Mouse (Mus musculus) gastrocnemius, adult 8-10 months (tissue): ENCODE data around the gene Slc7a10. TPM values are rescaled to one million over a fixed set of nuclear protein-coding genes. Genes with fewer than 3 reads are reported as not detected.
A peak's percentile ranks its signal among the peaks of the same experiment; 100 is the strongest.

ENCODE experiments used
- DNase-seq, 2 experiments: peaks; one replicate each; pipeline ENCODE4 v3.0.0; 2022; ENCODE audit warnings: low spot score in 2 of 2
- total RNA-seq, 4 experiments: library from RNA; stranded (reverse); gene quantifications; 2 replicates each; pipeline ENCODE4 v1.2.4; 2022

The Slc7a10 gene
- total RNA-seq, 4 experiments from 2014 or later = 0.82 to 3.1 (median 1.9) TPM

DNA sequence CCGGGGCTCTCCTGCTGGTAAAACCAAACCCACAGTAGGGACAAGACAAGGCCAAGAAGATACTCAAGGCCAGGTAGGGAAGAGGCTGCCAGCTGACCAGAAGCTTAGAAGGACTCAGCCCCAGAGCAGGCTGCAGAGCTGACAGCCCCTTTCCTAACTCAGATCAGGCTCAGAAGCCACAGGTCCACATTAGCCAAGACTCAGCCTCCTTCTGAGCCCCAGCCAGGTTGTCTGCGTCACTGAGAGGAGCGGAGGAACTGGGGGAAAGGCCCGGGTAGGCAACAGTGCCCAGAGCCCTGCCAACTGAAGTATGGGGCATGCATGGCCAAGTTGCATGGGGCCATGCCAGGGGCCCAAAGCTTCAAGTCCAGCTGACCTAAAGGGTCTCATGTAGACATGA lies 13.7 kb upstream of the Slc7a10 start:
- DNase-seq = no peak

DNA sequence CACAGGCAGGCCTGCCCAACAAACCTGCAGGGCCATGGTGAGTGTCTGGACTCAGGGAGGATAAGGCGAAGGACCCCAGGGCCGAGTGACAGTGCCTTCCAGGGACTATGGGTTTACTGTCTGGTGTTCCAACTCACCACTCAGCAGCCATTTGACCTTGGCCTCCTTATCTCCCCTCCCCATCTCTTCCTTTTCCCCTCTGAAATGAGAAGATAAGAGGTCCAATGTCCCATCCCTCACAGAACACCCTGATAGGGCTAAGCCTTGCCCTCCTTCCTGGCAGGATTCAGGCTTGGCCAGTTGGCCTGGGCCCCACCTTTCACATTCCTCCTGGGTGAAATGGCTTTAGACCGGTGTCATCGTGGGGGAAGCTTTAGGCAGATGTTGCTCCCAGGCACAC lies 10.7 kb upstream of the Slc7a10 start:
- DNase-seq = no peak

DNA sequence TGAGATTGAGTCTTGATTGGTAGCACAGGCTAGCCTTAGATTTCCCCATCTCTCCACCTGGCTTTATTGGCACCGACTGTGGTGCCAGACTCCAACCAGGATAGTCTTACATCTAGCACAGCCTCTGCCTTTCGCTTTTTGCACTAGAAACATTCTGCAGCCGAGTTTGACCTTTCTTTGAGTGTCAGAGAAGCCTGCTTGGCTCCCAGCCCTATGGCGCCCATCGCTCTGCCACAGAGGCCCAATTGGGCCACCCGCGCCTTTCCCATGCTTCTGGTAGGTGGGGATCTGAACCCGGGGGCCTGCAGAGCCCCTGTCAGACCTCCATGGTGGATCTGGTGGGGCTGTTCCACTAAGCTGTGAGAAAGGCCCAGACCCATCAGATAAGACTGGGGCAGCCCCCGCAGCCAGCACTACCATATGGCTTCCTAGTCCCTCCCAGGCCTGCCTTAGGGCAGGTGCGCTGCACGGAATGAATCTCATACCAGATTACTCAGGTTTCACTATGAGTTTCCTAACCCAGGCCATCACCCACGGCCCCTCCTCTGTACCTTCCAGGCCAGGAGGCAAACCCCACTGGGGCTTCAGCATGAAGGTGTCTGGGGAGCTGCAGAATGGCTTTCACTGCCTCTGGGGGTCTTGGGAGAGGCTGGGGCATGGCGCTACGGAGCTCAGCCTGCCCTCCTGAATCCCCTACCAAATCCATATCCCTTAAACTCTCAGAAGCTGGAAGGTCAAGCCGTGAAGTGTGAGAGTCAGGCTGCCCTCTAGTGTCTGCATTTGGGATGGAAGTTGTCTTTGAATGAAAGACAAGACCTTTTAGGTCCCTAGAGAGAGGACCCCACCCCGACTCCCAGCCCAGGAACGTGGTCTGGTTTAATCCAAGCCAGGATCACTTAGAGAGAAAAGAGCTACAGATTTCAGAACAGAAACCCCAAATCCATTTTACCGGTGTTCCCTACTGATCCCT lies 9.5 kb upstream of the Slc7a10 start:
- DNase-seq = no peak

DNA sequence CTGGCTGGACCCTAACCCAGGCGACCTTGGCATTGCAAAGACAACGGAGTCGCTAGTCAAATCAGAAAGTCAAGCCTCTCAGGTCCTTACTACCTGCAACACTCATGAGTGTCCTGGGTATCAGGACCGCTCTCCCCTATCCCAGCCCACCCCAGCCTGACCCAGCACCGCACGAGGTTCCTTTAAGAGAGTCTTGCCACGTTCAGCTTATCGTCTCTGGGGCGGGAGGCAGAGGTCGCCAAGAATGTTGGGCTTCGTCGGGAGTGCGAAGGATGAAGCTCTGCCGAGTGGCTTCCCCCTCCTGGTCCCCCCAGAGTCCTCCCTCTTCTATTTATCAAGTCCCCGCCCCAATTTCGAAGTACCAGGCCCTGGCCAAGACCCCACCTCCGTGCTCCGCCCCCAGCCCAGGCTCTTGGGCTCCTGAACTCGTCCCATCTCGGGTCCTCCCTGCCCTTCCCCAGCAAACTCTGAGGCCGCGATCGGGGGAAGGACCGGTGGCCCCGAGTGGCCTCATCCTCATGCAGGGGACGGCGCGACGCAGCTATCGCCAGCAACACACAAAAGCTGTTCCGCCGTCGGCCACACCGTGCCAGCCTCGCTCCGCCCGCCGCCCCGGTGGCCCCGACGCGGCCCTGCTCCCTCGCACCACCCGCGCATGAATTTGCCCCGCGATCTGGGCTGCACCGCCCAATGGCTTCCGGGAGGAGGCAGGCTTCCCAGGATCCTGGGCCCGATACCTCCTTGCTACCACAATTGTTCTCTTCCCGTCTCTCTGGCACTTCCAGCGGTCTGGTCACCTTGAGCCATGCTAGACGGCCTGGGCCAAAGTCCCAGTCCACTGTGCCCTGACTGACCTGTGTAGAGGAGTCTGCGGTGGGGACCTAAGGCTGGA lies 1.1 kb upstream of the Slc7a10 start:
- no peak for DNase-seq

DNA sequence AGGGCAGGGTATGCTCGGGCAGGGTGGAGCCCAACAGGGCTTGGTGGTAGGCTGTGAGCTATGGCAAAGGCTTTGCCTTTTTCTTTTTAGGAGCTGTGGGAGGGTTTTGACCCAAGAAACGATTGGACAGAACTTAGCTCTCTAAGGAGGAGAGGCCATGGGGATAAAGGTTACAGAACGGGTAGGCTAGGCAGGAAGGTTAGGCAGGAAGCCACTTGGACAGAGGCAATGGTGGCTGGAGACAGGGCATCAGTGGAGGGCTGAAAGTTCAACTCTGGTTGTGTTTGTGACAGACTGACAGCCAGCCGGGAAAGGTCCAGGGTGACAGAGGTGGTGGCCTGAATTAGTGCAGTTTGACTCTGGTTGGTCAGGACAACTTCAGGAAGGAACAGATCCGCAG lies 3.5 kb downstream of the Slc7a10 start:
- no peak for DNase-seq

GRCm38 (mm10) chr7:35191276-35191675 lies 5.1 kb downstream of the Slc7a10 start:
- no peak for DNase-seq

- DNase-seq = no peak
Observed at GRCm38 (mm10) chr7:35197022-35197421, 10.8 kb downstream of the Slc7a10 start.

GRCm38 (mm10) chr7:35198981-35199754 lies 13.0 kb downstream of the Slc7a10 start:
- no peak for DNase-seq

DNA sequence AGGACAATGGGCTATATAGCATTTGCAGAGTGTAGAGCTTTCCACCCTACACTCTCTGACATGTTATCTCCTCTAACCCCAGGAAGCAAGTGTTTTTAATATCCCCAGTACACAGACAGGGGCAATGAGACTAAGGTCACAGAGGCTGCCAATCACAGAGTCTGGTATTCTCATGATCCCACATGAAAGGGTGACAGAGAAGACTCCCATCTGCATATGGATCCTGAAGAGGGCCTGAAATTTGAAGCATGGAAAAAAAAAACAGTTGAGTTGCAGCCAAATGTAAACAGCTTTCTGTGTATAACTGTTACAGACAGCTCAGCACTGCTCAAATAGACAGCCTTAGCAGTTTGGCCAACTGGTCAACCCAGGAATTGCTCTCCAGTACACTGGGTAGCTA lies 13.6 kb downstream of the Slc7a10 start:
- DNase-seq = no peak

DNA sequence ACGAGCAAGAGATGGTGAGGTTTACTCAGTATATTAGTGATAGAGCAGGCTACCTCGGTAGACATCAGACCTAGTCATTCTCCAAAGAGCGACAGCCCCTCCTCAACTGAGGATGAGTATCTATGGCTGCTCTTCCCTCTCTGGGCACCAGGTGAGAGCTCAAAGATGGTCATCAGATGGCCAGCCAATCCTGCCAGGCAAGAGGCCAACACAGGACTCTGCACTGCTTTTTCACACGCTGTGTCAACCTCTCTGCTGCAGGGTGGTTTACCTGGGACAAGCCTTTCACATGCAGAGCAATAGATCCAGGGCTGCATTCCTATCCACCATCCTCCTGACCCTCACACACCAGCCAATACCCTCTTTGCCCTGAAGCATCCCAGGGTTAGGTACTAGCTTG lies 25.6 kb downstream of the Slc7a10 start:
- DNase-seq = no peak

DNA sequence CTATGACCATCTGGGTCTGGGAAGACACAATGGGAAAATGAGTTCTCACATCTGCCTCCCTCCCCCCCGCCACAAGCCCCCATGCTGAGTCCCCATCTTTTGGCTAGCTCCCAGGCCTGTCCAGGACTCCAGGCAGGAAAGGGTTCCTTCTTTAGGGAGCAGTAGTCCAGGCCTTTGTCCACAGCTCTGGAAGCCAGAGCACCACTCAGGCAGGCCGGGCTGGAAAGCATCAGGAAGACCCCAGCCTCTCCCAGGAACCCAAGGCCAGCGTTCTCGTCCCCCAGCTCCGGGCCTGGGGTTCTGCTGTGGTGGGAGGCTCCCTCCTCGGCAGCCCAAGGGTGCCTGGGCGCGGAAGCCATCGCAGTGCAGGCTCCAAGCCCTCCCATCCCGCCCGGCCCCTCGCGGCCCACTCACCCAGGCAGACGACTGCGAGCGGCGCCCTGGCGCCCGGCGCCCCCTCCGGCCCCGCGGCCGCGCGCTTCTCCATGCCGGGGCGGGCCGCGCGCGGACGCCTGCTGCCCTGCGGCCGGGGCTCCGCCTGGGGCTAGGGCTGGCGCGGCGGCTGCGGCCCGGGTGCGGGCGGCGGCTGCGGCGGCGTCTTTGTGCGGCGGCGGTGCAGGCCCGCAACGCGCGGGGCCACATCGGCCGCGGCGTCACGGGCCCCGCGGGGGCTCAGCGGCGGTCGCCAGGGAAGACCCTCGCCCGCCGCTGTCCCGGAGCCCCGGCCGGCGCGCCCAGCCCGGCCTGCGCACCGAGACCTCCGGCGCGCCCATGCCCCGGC lies 28.4 kb downstream of the Slc7a10 start:
- DNase-seq = no peak

DNA sequence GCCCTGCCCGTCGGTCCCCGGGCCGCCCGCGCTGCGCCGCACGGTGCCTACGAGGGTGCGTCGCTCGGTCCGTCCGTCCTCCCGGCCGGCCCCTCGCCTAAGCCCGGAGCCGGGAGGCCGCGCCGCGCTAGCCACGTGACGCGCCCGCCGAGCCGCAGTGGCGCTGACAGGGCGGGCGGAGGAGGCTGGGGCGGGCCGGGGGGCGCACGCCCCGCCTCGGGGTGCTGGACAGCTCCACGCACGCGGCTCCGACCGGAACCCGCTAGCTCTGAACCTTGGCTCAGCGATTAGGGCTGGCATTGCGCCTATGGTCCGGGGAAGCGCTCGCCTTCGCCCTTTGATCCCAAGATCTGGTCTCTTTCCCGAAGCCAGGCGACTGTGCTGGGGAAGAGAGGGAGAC lies 29.0 kb downstream of the Slc7a10 start, which contains the start of gene Lrp3:
TSS of gene Lrp3 (minus strand) at position 274 of the 400 bp plus-strand sequence.
- DNase-seq = peak; percentile 19 to 59

GRCm38 (mm10) chr7:35215731-35216130 lies 29.5 kb downstream of the Slc7a10 start:
- no peak for DNase-seq

DNA sequence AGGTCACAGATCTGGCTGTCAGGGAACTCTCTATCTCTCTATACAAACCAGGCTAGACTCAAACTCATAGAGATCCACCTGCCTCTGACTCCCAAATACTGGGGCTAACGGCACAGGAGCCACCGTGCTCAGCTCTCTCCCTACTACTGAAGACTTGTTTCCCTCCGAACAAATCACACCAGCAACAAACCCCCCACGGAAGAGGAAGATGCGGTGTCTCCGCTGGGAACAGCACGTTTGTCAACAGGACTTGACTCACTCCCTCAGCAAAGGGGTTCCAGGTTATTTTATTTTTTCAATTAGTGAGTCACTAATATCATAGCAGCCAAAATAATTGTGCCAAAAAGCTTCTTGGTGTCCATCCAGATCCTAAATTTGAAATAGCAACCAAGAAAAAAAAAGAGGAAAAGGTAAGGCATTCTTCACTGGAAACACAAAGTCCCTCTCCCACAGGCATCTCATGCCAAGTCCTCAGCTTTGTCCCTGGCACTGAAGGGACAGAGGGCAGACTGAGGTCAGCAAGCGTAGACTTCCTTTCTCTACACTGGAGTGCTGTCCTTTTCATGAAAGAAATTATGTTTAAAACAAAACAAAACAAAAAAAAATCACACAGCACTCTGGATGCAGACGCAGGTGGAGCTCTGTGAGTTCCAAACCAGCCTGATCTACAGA lies 34.6 kb downstream of the Slc7a10 start:
- no peak for DNase-seq

GRCm38 (mm10) chr7:35230333-35230732 lies 44.1 kb downstream of the Slc7a10 start:
- no peak for DNase-seq

- no peak for DNase-seq
Observed at GRCm38 (mm10) chr7:35232796-35233455, 46.7 kb downstream of the Slc7a10 start.

DNA sequence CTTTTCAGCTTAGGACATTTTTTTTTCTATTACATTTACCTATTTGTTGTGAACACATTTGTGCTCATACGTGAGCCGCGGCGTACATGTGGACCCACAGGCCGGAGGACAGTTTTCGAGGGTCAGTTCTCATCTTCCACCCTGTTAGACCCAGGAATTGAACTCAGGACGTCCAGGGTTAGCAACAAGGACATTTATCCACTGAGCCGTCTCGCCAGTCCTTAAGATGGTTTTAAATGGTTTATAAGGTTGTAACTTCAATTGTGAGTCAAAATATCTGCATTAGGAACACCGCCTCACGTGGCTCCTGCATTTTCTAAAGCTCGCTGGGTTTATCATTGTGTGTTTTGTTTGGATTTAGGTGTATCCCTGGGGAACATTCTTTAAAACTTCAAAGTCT lies 47.7 kb downstream of the Slc7a10 start:
- no peak for DNase-seq

- peak; percentile 95 for DNase-seq
Observed at GRCm38 (mm10) chr7:35234361-35235245, 48.4 kb downstream of the Slc7a10 start.
